Mouse (Mus musculus) forebrain, postnatal 0 days (tissue): ENCODE data around the gene Trp53. TPM values are rescaled to one million over a fixed set of nuclear protein-coding genes. Genes with fewer than 3 reads are reported as not detected.

Experiments used
- ATAC-seq: fragments of 200-750 bp; cut with Nextera tagmentation; 2 replicates; pipeline ENCODE4 v1.8.0; 2017; ENCODE audit warnings: mild to moderate bottlenecking, moderate library complexity
- DNase-seq: peaks from one replicate; pipeline ENCODE4 v3.0.0-alpha.2; 2015
- H3K27ac ChIP-seq: fragments of 300-500 bp; sonication (generic); 2 replicates; pipeline ENCODE4 v1.5.1; 2014; ENCODE audit warnings: low read depth, mild to moderate bottlenecking, antibody characterized with exemption, low read length, moderate library complexity, mixed read lengths
- H3K27me3 ChIP-seq: fragments of 300-500 bp; sonication (generic); 2 replicates; pipeline ENCODE4 v1.6.1; 2014; ENCODE audit warnings: mild to moderate bottlenecking, low read length, mixed read lengths; ENCODE audit not compliant: insufficient read depth
- H3K36me3 ChIP-seq: fragments of 300-500 bp; sonication (generic); 2 replicates; pipeline ENCODE4 v1.6.1; 2014; ENCODE audit warnings: mild to moderate bottlenecking, moderate library complexity; ENCODE audit not compliant: insufficient read depth
- H3K4me1 ChIP-seq: fragments of 300-500 bp; sonication (generic); 2 replicates; pipeline ENCODE4 v1.6.1; 2014; ENCODE audit warnings: antibody characterized with exemption; ENCODE audit not compliant: insufficient read depth
- H3K4me2 ChIP-seq: fragments of 300-500 bp; sonication (generic); 2 replicates; pipeline ENCODE4 v1.6.1; 2014; ENCODE audit warnings: low read depth, mild to moderate bottlenecking, moderate library complexity
- H3K4me3 ChIP-seq: fragments of 300-500 bp; sonication (generic); 2 replicates; pipeline ENCODE4 v1.5.1; 2014; ENCODE audit warnings: low read depth, low read length, mixed read lengths
- H3K9ac ChIP-seq: fragments of 300-500 bp; sonication (generic); 2 replicates; pipeline ENCODE4 v1.6.1; 2014; ENCODE audit warnings: mild to moderate bottlenecking
- H3K9me3 ChIP-seq: fragments of 300-500 bp; sonication (generic); 2 replicates; pipeline ENCODE4 v1.6.1; 2016; ENCODE audit warnings: low read length
- CTCF ChIP-seq: sonication (generic); IDR thresholded peaks from 2 replicates; pipeline ENCODE4 v1.5.1; 2016; ENCODE audit warnings: antibody characterized with exemption, control low read depth, low read depth
- WGBS: fragments of 180-500 bp; shearing (Covaris S2); extraction: QIAGEN DNeasy Blood & Tissue Kit; methylation state at CpG from one replicate; pipeline ENCODE4 v1.1.7; 2014; 5-methylcytosine and 5-hydroxymethylcytosine counted together
- polyA plus RNA-seq: library from polyadenylated mRNA; unstranded; fragments of >200 nt; fragmentation: Nextera tagmentation; extraction: Ambion mirVana; gene quantifications from 2 replicates; pipeline ENCODE4 v1.2.1, GENCODE M21; 2015
- total RNA-seq: library from RNA; depleted of rRNA; stranded (reverse); fragments of >200 nt; gene quantifications from 2 replicates; pipeline ENCODE4 v1.2.3, GENCODE M21; 2014

Gene Trp53
- total and polyA plus RNA-seq, 2 experiments from 2014 or later: 43.1 to 52.4 TPM

- H3K27me3 ChIP-seq: no peaks in the 10 kb centered on the region
- WGBS: 14% methylated on average over 2 of the region's 2 CpGs
- H3K4me1 ChIP-seq: peaks cover 47% of the 10 kb centered on the region
- no peak overlapping the region for H3K4me3 ChIP-seq
- H3K36me3 ChIP-seq: peaks cover 22% of the 10 kb centered on the region; the same call in 1 of the 2 replicates
- DNase-seq (no peak), ATAC-seq (no peak)
- H3K27ac ChIP-seq: peak overlapping the region; percentile 87
- peak overlapping the region; percentile 29; the same call in 1 of the 2 replicates for H3K9ac ChIP-seq
- peak overlapping the region; percentile 44 for H3K4me2 ChIP-seq
- H3K9me3 ChIP-seq: no peaks in the 10 kb centered on the region
- TF ChIP-seq CTCF: no peak
Measured at GRCm38 (mm10) chr11:69553341-69553721, 26.8 kb upstream of the Trp53 start.

DNA sequence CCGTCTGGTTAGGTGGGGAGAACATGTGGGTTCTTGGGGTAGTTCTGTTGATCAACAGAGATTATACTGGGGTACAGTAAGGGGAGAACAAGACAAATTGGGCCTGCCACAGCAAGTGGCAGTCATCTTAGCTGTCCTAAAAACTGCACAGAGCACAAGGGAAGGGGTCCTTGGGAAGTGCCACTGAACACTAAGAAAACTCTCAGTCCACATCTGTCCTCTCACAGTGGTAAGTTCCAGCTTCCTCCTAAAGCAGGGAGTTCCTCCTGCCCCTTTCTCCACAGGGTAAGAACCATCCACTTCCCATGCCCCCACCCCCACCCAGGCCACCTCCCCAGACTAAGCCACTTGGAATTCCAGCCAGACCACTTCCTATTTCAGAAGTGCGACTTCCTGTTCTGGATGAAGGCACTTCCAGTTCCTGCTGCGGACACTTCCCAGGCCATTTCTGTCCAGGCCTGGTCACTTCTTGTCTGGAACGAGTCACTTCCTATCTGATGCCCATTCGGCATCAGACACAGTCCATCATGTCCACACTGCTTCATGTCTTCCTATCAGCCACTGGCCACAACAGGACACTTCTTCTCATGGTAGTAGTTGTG is 25.5 kb upstream of the Trp53 start:
- Histone ChIP-seq H3K4me3 (no peak overlapping the region), H3K4me2 (no peak overlapping the region), H3K27me3 (no peaks in the 10 kb centered on the region), H3K9me3 (no peaks in the 10 kb centered on the region), H3K36me3 (peaks cover 22% of the 10 kb centered on the region; the same call in 1 of the 2 replicates), H3K4me1 (peaks cover 42% of the 10 kb centered on the region), H3K9ac (no peak overlapping the region), H3K27ac (peak overlapping the region; percentile 35; the same call in 1 of the 2 replicates)
- TF ChIP-seq CTCF: no peak
- DNase-seq (no peak), ATAC-seq (no peak)
- WGBS: 81% methylated on average over 5 of the region's 5 CpGs

- 17% methylated on average over 14 of the region's 14 CpGs for WGBS
- peak overlapping the region; percentile 80 for H3K4me3 ChIP-seq
- peaks cover 44% of the 10 kb centered on the region for H3K4me1 ChIP-seq
- peak overlapping the region; percentile 96 for H3K9ac ChIP-seq
- 0 out of 2 replicates have a peak overlapping the region, but pooled peaks have one; percentile 45 for H3K27ac ChIP-seq
- H3K27me3 ChIP-seq: no peaks in the 10 kb centered on the region
- no peak for TF ChIP-seq CTCF
- peak; percentile 86 for DNase-seq
- peaks cover 28% of the 10 kb centered on the region; the same call in 1 of the 2 replicates for H3K36me3 ChIP-seq
- ATAC-seq: peak; percentile 17; the same call in 1 of the 2 replicates
- peak overlapping the region; percentile 91 for H3K4me2 ChIP-seq
- no peaks in the 10 kb centered on the region for H3K9me3 ChIP-seq
Measured at GRCm38 (mm10) chr11:69557381-69557958, 22.7 kb upstream of the Trp53 start.

DNA sequence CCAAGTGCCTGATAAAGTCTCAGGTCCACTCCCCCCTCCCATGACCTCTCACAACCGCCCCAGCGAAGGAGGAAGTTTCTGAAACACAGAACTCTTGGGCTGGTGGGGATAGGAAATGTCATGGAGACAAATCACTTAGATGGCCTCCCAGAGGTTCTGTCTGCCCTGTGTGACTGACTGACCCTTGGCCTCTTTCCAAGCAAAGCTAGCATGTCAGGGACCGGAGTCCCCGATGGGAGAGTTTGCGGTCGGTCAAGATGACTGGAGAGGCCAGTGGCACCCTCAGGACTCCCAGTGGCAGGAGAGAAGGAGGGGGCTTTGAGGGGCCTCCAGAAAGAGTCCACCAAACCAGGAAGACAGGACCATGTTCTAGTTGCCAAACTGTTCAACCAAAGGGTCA is 21.4 kb upstream of the Trp53 start:
- TF ChIP-seq CTCF: no peak
- Histone ChIP-seq H3K36me3 (peaks cover 35% of the 10 kb centered on the region), H3K27ac (no peak overlapping the region), H3K4me1 (peaks cover 31% of the 10 kb centered on the region), H3K4me2 (peak overlapping the region; percentile 91), H3K9me3 (no peaks in the 10 kb centered on the region), H3K27me3 (no peaks in the 10 kb centered on the region), H3K9ac (peak overlapping the region; percentile 96), H3K4me3 (peak overlapping the region; percentile 80)
- ATAC-seq (no peak), DNase-seq (no peak)
- WGBS: 54% methylated on average over 6 of the region's 6 CpGs

- Histone ChIP-seq H3K4me2 (peak overlapping the region; percentile 91), H3K9ac (peak overlapping the region; percentile 96), H3K9me3 (no peaks in the 10 kb centered on the region), H3K27ac (peak overlapping the region; percentile 81), H3K4me1 (peaks cover 29% of the 10 kb centered on the region), H3K4me3 (peak overlapping the region; percentile 80), H3K27me3 (no peaks in the 10 kb centered on the region), H3K36me3 (peaks cover 39% of the 10 kb centered on the region)
- WGBS: 17% methylated on average over 5 of the region's 5 CpGs
- ATAC-seq: no peak
- no peak for TF ChIP-seq CTCF
- no peak for DNase-seq
Measured at GRCm38 (mm10) chr11:69559183-69559582, 21.0 kb upstream of the Trp53 start.

DNA sequence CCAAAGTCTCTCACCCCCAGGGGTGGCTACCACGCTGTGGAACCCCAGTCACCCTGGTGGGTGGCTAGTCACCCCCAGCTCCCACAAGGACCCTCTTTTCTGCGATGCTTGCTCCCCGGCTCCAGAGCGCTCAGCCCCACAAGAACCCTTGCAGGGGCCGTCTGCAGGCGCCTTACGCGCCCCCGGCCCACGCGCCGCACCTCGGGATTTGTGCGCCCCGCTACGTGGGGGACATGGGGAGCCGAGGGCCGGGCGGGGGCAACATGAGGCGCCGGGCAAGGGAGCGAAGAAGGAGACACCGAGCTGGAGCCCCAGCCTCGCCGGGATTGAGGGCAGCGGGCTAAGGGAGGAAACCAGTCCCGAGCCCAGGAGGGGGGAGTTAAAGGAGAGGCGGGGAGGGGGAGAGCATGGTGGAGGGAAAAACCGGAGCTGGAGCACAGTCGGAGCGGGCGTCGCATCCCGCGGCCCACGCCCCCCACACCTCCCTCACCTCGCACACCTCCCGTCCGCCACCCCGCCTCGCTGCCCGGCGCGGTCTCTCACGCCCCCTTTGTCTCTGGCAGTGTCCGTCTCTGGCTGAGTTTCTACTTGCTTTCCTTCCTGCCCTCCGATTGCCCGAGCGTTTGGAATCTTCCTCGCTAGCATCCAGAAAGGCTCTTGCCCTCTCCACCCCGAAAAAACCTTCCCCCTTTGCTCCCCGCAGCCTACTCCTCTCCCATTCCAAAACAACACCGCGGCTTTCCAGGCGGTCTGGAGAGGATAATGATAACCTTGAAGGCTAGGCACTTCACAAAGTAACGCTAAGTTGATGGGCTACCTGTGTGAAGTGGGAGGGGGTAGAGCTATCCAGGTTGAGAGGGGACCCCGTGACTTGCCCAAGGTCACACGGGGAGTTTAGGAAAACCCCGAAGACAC is 20.1 kb upstream of the Trp53 start, which contains the start of gene Efnb3:
TSS of gene Efnb3 (minus strand) at position 355 of the 915 bp plus-strand sequence.
- Histone ChIP-seq H3K36me3 (peaks cover 31% of the 10 kb centered on the region), H3K4me3 (peak within 1 kb of the TSS; percentile 80), H3K4me2 (peak within 1 kb of the TSS; percentile 91), H3K9ac (peak within 1 kb of the TSS; percentile 96), H3K4me1 (peaks cover 28% of the 10 kb centered on the region), H3K27me3 (no peaks in the 10 kb centered on the region), H3K27ac (peak within 1 kb of the TSS; percentile 81), H3K9me3 (no peaks in the 10 kb centered on the region)
- DNase-seq: peak; percentile 80
- TF ChIP-seq CTCF: no peak
- WGBS: 1% methylated on average over 57 of the region's 59 CpGs
- peak; percentile 83 for ATAC-seq
